Mouse (Mus musculus) myocyte (in vitro differentiated cells): ENCODE results near the gene Hcar1. TPM values are rescaled to one million over a fixed set of nuclear protein-coding genes. Genes with fewer than 3 reads are reported as not detected.

ENCODE experiments used
- H3K27me3 ChIP-seq: one replicate; pipeline ENCODE4 v1.6.1; 2011; ENCODE audit not compliant: control insufficient read depth, insufficient read depth, insufficient read length
- H3K36me3 ChIP-seq: one replicate; pipeline ENCODE4 v1.6.1; 2011; ENCODE audit not compliant: control insufficient read depth, insufficient read depth
- H3K4me2 ChIP-seq: one replicate; pipeline ENCODE4 v1.6.1; 2011; ENCODE audit warnings: low read depth, control low read depth
- H3K4me3 ChIP-seq: one replicate; pipeline ENCODE4 v1.5.1; 2011; ENCODE audit warnings: mild to moderate bottlenecking, control low read depth, moderate library complexity
- H3K79me2 ChIP-seq: one replicate; pipeline ENCODE4 v1.6.1; 2011; ENCODE audit not compliant: control insufficient read depth, insufficient read depth
- H3ac ChIP-seq: one replicate; pipeline ENCODE4 v1.6.1; 2011; ENCODE audit not compliant: control insufficient read depth, insufficient read length
- CEBPB ChIP-seq: IDR thresholded peaks from 2 replicates; pipeline ENCODE4 v1.6.1; 2011; ENCODE audit warnings: mild to moderate bottlenecking, moderate library complexity; ENCODE audit not compliant: poor library complexity, insufficient read depth, severe bottlenecking
- E2F4 ChIP-seq: IDR thresholded peaks from one replicate; pipeline ENCODE4 v1.6.1; 2011; ENCODE audit warnings: mild to moderate bottlenecking, control low read depth, moderate library complexity; ENCODE audit not compliant: insufficient read depth
- MAX ChIP-seq: IDR thresholded peaks from one replicate; pipeline ENCODE4 v1.6.1; 2011; ENCODE audit warnings: low read depth, mild to moderate bottlenecking, control low read depth
- MYOD1 ChIP-seq, 3 experiments: IDR thresholded peaks; one replicate each; pipeline ENCODE4 v1.6.1; 2011; ENCODE audit warnings: control low read depth in 2 of 3, low read depth in 2 of 3, mild to moderate bottlenecking in 2 of 3, moderate library complexity in 1 of 3; ENCODE audit not compliant: insufficient read length in 2 of 3, control insufficient read depth in 1 of 3
- MYOG ChIP-seq, 3 experiments: IDR thresholded peaks; one replicate each; pipeline ENCODE4 v1.6.1; 2011; ENCODE audit warnings: control low read depth in 2 of 3, low read depth in 2 of 3, mild to moderate bottlenecking in 2 of 3; ENCODE audit not compliant: insufficient read length in 2 of 3, control insufficient read depth in 1 of 3, insufficient read depth in 1 of 3
- POLR2A ChIP-seq: IDR thresholded peaks from one replicate; pipeline ENCODE4 v1.6.1; 2011; ENCODE audit warnings: low read depth, mild to moderate bottlenecking, control low read depth, moderate library complexity; ENCODE audit not compliant: insufficient read length
- POLR2AphosphoS2 ChIP-seq: IDR thresholded peaks from one replicate; pipeline ENCODE4 v1.6.1; 2011; ENCODE audit warnings: low read depth, control low read depth; ENCODE audit not compliant: insufficient read length
- REST ChIP-seq: IDR thresholded peaks from one replicate; pipeline ENCODE4 v1.6.1; 2011; ENCODE audit warnings: mild to moderate bottlenecking, control low read depth, moderate library complexity; ENCODE audit not compliant: insufficient read depth, insufficient read length
- SRF ChIP-seq: IDR thresholded peaks from one replicate; pipeline ENCODE4 v1.6.1; 2011; ENCODE audit warnings: low read depth; ENCODE audit not compliant: control insufficient read depth, insufficient read length
- TCF12 ChIP-seq: IDR thresholded peaks from one replicate; pipeline ENCODE4 v1.6.1; 2011; ENCODE audit warnings: mild to moderate bottlenecking, control low read depth; ENCODE audit not compliant: poor library complexity, insufficient read depth, severe bottlenecking
- TCF3 ChIP-seq: IDR thresholded peaks from one replicate; pipeline ENCODE4 v1.6.1; 2011; ENCODE audit warnings: low read depth, control low read depth; ENCODE audit not compliant: insufficient read length
- USF1 ChIP-seq: IDR thresholded peaks from one replicate; pipeline ENCODE4 v1.6.1; 2011; ENCODE audit warnings: low read depth, mild to moderate bottlenecking, control low read depth, moderate library complexity
- polyA plus RNA-seq: library from polyadenylated mRNA; unstranded; fragments of >200 nt; fragmentation: generic; extraction: Trizol; gene quantifications from one replicate; pipeline ENCODE4 v1.2.1, GENCODE M21; 2012; ENCODE audit warnings: missing spikeins

The Hcar1 gene
- polyA plus RNA-seq, 1 experiment = not detected

- Histone ChIP-seq H3K27me3 (no peaks in the 10 kb centered on the region), H3ac (no peak overlapping the region), H3K4me3 (no peak overlapping the region), H3K79me2 (no peaks in the 10 kb centered on the region), H3K4me2 (no peak overlapping the region), H3K36me3 (no peaks in the 10 kb centered on the region)
- no peak for TF ChIP-seq E2F4
- TF ChIP-seq USF1 = no peak
- TF ChIP-seq POLR2A = no peak
- no peak for TF ChIP-seq SRF
- TF ChIP-seq REST = no peak
- TF ChIP-seq CEBPB = no peak
- no peak for TF ChIP-seq MYOD1 (IDR thresholded peaks at IDR 0.05; ENCODE audit: control insufficient read depth in 1 of 3, insufficient read length in 2 of 3, low read depth in 2 of 3)
- no peak for TF ChIP-seq MAX
Measured at GRCm38 (mm10) chr5:123897352-123897751, 17.5 kb upstream of the Hcar1 start.

- Histone ChIP-seq H3K4me2 (no peak overlapping the region), H3ac (no peak overlapping the region), H3K79me2 (no peaks in the 10 kb centered on the region), H3K27me3 (no peaks in the 10 kb centered on the region), H3K4me3 (no peak overlapping the region), H3K36me3 (no peaks in the 10 kb centered on the region)
- TF ChIP-seq POLR2AphosphoS2 (no peak), TCF12 (no peak), MAX (no peak), USF1 (no peak), SRF (no peak), MYOG (IDR thresholded peaks at IDR 0.05; ENCODE audit: control insufficient read depth in 1 of 3, insufficient read depth in 1 of 3, insufficient read length in 2 of 3, low read depth in 2 of 3) (no peak), CEBPB (no peak), E2F4 (no peak), TCF3 (no peak), POLR2A (no peak), REST (no peak), MYOD1 (IDR thresholded peaks at IDR 0.05; ENCODE audit: control insufficient read depth in 1 of 3, insufficient read length in 2 of 3, low read depth in 2 of 3) (no peak)
Measured at GRCm38 (mm10) chr5:123896395-123896794, 16.6 kb upstream of the Hcar1 start.

GRCm38 (mm10) chr5:123893520-123893919 lies 13.7 kb upstream of the Hcar1 start:
- H3ac ChIP-seq = no peak overlapping the region
- no peak for TF ChIP-seq REST
- no peak for TF ChIP-seq CEBPB
- TF ChIP-seq POLR2A = no peak
- no peak for TF ChIP-seq USF1
- no peak for TF ChIP-seq MYOG (IDR thresholded peaks at IDR 0.05; ENCODE audit: control insufficient read depth in 1 of 3, insufficient read depth in 1 of 3, insufficient read length in 2 of 3, low read depth in 2 of 3)
- TF ChIP-seq SRF = no peak
- no peak for TF ChIP-seq TCF3
- TF ChIP-seq MAX = no peak
- TF ChIP-seq MYOD1 (IDR thresholded peaks at IDR 0.05; ENCODE audit: control insufficient read depth in 1 of 3, insufficient read length in 2 of 3, low read depth in 2 of 3) = no peak
- no peak for TF ChIP-seq POLR2AphosphoS2
- TF ChIP-seq E2F4 = no peak
- no peak for TF ChIP-seq TCF12
- H3K4me3 ChIP-seq = no peak overlapping the region
- no peaks in the 10 kb centered on the region for H3K79me2 ChIP-seq
- H3K4me2 ChIP-seq = no peak overlapping the region
- H3K27me3 ChIP-seq = no peaks in the 10 kb centered on the region
- no peaks in the 10 kb centered on the region for H3K36me3 ChIP-seq

GRCm38 (mm10) chr5:123891669-123892068 lies 11.8 kb upstream of the Hcar1 start:
- H3K4me2 ChIP-seq = peak overlapping the region; percentile 39
- H3K4me3 ChIP-seq = no peak overlapping the region
- no peaks in the 10 kb centered on the region for H3K27me3 ChIP-seq
- TF ChIP-seq USF1 = no peak
- TF ChIP-seq MYOD1 (IDR thresholded peaks at IDR 0.05; ENCODE audit: control insufficient read depth in 1 of 3, insufficient read length in 2 of 3, low read depth in 2 of 3) = no peak
- TF ChIP-seq TCF12 = no peak
- TF ChIP-seq MYOG (IDR thresholded peaks at IDR 0.05; ENCODE audit: control insufficient read depth in 1 of 3, insufficient read depth in 1 of 3, insufficient read length in 2 of 3, low read depth in 2 of 3) = no peak
- no peak for TF ChIP-seq TCF3
- TF ChIP-seq REST = no peak
- TF ChIP-seq POLR2A = no peak
- TF ChIP-seq POLR2AphosphoS2 = no peak
- no peak for TF ChIP-seq E2F4
- no peak for TF ChIP-seq SRF
- H3K79me2 ChIP-seq = no peaks in the 10 kb centered on the region
- H3ac ChIP-seq = no peak overlapping the region
- no peaks in the 10 kb centered on the region for H3K36me3 ChIP-seq

GRCm38 (mm10) chr5:123890987-123891386 lies 11.2 kb upstream of the Hcar1 start:
- TF ChIP-seq MYOG (IDR thresholded peaks at IDR 0.05; ENCODE audit: control insufficient read depth in 1 of 3, insufficient read depth in 1 of 3, insufficient read length in 2 of 3, low read depth in 2 of 3) = no peak
- TF ChIP-seq USF1 = no peak
- TF ChIP-seq TCF12 = no peak
- no peak for TF ChIP-seq TCF3
- TF ChIP-seq POLR2A = no peak
- H3K4me2 ChIP-seq = no peak overlapping the region
- H3K36me3 ChIP-seq = no peaks in the 10 kb centered on the region
- no peaks in the 10 kb centered on the region for H3K27me3 ChIP-seq
- H3ac ChIP-seq = no peak overlapping the region
- H3K79me2 ChIP-seq = no peaks in the 10 kb centered on the region
- no peak overlapping the region for H3K4me3 ChIP-seq
